Mouse (Mus musculus) cerebellum, adult 9-11 months (tissue): ENCODE results near the gene Rsf1.

Source experiments
- DNase-seq: peaks from one replicate; pipeline ENCODE4 v3.0.0; 2022

Gene Rsf1

DNA sequence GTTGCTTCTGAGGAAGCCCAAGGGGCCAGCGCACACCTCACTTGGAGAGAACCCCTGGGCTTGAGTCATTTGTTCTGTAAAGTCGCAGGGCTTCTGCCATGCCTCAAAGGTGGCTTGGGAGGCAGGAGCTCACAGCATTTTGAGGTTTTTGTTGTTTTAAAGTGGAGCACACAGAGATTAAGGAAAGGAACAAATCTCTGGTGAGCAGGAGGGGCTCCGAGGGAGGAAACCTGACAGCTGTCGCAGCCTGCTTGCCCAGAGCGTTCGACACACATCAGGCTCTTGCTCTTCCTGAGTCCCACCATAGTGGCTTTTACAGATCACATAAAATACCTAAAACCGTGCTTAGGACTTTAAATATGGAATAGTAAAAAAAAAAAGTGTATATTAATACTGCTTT, 147.1 kb downstream of the Rsf1 start:
- DNase-seq, result no peak

DNA sequence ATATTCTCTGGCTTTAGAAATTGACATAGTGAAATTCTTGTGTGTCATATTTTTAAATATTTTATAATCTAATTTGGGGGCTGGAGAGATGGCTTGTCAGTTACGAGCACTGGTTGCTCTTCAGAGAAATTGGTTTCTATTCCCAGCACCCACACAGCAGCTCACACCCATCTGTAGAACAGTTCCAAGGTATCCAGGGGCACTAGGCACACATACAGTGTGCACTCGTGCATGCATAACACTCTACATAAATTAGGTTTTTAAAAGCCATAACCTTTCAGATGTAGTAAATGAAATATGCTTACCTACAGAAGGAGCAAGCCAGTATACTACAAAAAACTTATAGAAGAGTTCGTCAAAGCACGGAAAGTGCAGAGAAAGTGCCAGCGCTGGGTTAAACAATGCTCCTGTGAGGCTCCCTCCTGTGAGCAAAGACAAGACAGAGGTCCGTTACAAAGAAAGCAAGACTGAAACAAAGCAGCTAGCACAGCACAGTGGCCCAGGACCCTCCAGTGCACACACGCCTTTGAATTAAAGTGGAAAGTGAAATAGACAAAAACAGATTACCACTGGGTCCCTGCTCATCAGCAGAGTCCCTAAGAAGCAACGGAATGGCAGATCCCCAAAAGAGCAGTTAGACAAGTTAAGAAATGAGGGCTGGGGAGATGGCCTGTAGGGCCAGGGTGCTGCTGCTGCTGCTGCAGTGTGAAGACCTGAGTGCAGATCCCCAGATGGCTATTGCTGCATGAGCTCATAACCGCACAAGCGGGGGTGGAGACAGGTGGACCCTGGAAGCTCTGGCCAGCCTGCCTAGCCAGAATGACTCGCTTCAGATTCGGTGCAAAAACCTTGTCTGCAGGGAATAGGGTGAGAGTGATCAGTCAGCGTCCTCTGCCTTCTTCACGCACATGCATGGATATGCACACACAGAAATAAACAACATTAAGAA, 149.3 kb downstream of the Rsf1 start:
- DNase-seq, result no peak

DNA sequence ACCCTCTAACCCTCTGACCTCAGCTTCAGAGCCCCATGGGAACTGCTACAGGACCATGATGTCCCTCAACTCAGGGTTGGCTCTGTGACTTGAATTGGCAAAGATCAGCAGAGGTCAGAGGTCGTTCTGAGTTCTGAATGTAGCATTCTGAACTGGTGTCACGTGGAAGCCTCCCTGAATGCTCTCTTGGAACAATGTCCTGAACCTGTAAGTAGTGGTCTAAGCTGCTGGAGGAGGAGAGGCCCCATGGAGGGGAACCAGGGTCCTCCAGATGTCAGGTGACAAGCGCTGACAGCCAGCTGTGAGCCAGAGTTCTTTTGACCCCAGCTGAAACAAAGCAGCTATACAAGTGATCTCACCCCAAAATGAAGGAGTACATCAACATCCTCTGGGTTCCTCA, 150.7 kb downstream of the Rsf1 start:
- no peak for DNase-seq

DNA sequence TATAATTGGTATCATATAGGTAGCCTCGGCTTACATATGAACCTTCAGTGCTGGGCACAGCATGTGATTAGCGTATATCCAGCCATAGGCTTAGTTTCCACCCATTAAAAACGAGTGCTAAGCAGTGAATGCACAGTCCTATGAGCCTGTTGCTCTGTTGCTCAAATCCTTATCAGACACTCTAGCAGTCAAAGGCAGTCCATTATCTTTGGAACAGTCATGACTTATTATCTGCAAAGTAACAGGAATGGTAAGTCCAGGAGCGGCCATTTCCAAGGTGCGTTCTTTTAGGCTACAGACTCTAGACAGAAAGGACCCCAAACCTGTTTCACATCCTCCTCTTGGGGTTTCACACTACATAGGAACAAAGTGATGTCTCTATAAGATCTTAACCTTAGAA, 153.9 kb downstream of the Rsf1 start:
- no peak for DNase-seq

DNA sequence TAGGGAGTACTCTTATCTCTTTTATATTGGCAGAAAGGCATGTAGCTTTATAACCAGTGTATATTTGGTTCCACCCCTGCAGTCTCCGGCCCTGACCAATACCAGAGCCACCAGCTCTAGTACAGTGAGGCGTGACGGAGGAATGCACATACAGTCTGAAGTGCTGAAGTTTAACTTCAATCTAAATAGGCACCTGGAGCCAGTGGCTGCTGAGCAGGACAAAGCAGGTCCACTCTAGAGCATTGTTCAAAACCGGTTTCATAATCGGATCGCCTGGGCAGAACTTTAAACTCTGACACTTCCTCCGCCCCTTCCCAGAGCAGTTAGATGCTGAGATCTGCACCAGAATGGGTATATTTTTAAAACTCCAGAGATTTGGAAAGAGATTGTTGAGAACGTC, 155.3 kb downstream of the Rsf1 start:
- DNase-seq, result no peak

DNA sequence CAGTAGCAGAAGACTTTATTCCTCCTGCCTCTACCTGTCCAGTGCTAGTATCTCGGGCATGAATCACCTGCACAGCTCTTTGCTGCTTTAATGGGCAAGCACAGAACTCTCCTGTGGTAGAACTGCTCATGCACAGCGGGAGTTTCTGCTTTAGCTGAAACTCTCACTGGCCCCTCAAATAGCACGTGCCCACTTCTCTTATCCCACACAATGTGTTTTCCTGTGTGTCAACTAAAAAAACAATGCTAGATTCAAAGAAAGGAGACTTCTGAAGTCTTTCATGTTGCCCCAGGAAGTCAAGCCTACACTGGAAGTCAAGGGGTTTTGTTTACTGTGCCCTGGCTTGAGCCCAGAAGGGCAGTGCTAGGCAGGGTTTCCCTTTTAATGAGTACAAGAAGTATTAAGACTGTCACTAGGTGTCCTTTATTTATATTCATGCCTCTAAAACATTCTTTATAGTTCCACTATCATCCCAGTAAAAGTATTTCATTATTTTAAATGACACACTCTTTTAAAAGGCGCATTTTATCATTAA, 156.3 kb downstream of the Rsf1 start:
- DNase-seq, result no peak

DNA sequence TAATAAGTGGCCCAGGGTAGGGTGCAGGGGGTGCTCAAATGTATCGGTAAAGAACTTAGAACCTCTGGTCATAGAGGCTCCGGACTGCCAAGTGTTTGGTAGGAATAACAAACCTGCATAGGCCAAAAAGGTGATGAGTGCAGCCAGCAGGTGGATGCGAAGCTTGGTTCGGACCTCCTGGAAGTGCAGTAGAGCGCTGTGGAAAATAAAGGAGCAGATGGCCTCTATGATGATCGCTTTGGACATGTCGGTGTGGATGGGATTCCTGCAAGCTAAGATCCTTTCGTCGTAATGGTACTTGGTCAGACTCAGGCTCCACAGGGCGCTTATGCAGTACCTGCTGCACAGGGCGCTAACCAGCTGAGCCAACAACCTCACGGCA, 157.6 kb downstream of the Rsf1 start:
- DNase-seq, result no peak

GRCm38 (mm10) chr7:97737638-97738456, 158.2 kb downstream of the Rsf1 start, which contains the start of gene Aqp11:
TSS of gene Aqp11 (minus strand) at chr7:97738289.
- DNase-seq, result peak; percentile 85

GRCm38 (mm10) chr7:97740948-97741347, 161.3 kb downstream of the Rsf1 start:
- DNase-seq, result no peak

DNA sequence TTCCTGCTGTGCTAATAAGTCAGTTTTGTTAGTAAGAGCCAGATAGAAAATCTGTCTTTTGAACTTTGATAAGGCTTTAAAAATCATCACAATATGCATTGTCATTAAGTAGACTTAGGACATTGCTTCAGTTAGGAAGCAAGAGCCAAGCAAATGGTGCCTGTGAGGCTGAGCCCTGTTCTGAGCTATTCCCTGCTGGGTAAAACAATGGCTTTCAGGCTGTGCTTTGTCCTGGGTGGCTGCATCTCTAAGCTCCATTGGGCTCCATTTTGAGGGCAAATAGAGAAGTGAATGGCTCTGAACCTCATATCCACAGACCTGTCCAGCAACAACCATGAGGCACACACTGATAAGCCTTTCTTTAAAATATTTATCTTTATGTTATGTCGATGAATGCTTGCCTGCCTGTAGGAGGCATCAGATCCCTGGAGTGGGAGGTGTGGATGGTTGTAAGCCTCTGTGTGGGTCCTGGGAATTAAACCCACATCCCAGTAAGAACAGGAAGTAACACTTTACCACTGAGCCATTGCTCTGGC, 162.1 kb downstream of the Rsf1 start:
- DNase-seq, result no peak
